Mouse (Mus musculus): ENCODE data around the gene Cep78.
A peak's percentile ranks its signal among the peaks of the same experiment; 100 is the strongest.

Gene Cep78

DNA sequence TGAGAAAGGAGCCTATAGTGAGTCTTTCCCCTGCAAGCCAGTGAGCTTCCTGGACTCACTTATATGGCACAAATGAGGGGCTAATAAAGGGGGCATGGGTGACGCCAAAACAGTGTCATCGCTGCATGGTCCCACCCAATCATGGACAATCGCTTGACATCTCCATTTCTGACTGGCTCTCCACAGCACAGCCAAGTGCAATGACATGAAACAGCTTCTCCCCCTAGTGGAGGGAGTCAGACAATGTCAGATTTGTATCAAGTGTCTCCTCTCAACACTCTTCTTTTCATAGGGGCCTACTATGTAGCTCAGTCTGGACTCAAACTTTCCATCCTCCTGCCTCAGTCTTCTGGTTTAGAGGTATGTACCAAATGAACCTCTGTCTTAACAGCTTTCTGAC lies 19.7 kb downstream of the Cep78 start:
- DNase-seq (ENCODE audit: low spot score in 2 of 2) = peak; percentile 38 to 51

- no peak for DNase-seq (ENCODE audit: low spot score in 2 of 2)
These were observed 20.3 kb downstream of the Cep78 start for GRCm38 (mm10) chr19:15964533-15964932.

DNA sequence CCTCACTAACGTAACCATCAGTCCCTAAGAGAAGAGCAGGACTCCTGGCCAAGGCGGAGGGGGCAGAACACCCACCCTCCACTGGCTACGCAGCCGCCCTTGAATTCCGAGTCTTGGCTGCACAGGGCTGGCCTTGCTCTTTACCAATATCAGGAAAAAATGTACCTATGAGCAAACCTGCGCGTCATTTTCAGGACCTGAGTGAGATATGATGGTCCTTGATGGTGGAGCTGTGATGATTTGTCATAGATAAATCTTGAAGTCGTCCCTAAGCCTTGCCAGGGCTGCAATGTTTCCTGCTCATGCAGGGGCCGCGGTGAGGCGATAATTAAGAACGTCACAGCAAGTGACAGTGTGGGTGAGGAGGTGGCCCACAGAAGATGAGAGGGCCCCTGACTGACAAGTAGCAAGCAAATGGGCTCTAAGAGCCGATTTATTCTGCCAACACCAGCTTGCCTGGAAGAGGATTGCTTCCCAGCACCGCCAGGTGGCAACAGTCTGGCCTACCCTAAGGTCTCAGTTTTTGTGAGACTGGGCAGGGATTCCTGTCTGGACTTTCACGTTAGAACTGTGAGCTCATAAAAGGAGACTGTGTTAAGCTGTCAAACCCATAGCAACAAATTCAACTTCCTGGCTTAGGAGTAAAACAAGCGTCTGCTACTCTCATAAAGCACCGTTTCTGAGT lies 21.6 kb downstream of the Cep78 start:
- no peak for DNase-seq (ENCODE audit: low spot score in 2 of 2)

DNA sequence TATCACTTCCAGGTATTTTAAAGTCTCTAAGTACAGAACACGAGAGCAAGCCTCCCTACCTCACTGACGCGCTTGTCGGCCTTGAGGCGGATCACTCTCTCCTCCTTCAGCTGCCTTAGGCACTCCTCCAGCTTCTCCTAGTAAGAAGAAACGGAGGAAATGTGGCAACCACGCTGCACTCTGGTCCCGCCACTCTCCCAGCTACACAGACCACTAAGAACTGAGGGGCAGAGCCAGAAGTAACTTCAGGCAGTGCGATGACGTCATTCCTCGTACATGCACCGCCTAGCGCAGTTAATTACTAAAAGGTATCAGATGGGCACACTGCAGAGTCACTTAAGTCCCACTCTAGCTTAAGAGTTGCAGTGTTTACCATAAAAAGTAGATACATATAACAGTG lies 22.5 kb downstream of the Cep78 start:
- DNase-seq (ENCODE audit: low spot score in 2 of 2) = no peak

DNA sequence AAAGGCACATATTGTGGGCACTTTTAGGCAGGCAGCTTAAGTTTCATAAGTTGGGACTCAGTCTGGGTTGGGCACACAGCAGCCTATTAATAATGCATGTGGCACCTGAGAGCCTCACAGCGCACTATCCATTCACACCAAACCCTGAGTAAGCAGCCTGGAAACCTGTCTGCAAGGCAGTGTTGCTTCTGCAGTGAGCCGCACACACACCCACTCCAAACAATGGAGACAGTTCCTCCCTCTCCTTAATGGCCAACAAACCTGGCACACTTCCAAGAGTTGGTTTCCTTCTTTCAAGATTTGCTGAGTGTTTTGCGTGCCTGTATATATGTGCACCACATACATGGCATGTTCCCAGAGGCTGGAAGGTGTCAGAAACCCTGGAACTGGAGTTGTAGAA lies 34.6 kb downstream of the Cep78 start:
- peak in 1 of 2 experiments; percentile 31 for DNase-seq (ENCODE audit: low spot score in 2 of 2)

DNA sequence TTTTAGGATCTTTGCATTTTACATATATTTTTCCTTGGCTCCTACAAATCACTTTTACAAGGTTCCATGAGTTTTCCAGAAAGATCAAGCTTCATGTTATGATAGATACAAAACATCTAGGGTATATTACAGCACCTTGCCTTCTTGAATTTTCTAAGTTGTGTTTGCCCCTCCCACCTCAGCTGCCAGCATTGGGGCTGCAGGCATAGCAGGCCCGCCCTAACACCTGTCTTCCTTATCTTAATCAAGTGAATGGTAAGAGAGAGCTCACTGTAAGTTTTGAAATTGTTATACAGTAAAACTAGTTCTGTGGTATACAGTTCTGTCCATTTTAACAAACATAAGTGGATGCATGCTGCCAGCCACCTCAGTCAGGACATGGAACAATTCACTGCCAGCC lies 35.9 kb downstream of the Cep78 start:
- no peak for DNase-seq (ENCODE audit: low spot score in 2 of 2)

DNA sequence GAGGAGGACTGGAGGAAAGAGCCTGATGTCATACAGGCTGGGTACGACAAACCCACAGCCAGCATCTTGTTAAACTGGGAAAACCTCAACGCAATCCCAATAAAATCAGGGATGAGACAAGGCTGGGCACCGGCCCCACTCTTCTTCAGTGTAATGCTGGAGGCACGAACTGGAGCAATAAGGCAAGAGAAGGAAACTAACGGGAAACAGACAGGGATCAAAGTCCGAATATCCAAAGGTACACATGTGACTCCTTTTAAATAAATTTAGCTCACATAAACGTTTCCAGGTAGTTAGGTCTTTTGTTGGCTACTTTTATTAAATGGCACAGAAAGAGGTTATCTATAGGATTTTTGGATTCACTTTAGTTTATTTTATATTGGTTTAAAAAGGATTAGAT lies 36.4 kb downstream of the Cep78 start:
- no peak for DNase-seq (ENCODE audit: low spot score in 2 of 2)

GRCm38 (mm10) chr19:15947237-15947636 lies 37.6 kb downstream of the Cep78 start, which contains the start of gene Psat1:
Gene Psat1, minus strand, starts transcription at chr19:15947337.
- no peak for DNase-seq (ENCODE audit: low spot score in 2 of 2)

- DNase-seq (ENCODE audit: low spot score in 2 of 2) = peak; percentile 15 to 37
These were observed 38.1 kb downstream of the Cep78 start for GRCm38 (mm10) chr19:15946663-15947062.

DNA sequence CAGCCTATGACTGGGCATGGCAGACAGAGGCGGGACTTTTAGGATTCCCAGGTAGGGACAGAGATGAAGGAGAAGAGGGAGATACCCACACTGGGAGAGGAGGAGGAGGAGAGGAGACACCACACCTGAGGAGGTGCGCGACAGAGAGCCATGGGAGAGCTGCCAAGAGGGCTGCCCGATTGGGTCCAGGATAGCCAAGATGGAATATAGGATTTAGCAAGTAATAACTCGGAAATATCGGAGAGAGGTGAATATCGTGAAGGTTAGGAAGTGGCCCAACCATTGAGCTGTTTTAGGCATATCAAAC lies 41.7 kb downstream of the Cep78 start:
- no peak for DNase-seq (ENCODE audit: low spot score in 2 of 2)

DNA sequence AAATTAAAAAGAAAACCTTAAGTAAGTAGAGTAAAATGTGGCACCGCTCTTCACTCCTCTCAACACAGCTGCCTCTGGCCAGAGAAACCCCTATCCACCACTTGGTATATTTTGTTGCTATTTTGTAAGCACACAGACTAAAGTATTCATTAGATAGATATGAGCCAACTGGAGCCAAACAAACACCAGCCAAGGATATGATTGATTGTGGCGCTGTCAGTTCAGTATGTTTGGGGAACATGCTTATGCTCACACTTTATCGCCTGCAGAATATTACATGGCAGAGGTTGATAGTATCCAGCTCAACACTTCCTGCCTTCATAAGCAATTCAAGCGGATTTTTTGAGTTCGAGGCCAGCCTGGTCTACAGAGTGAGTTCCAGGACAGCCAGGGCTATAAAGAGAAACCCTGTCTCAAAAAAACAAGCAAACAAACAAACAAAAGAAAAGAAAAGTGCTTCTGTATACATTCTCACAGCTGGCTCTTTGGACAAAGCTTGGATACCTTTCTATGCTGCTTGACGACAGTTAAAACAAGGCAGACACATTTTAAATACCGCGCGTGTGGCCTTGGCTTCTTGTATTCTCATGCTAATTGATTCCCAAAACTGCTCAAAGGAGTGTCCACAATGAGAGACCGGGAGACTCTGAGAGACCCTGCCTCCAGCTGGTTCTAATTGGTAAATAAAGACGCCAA lies 42.2 kb downstream of the Cep78 start:
- no peak for DNase-seq (ENCODE audit: low spot score in 2 of 2)

DNA sequence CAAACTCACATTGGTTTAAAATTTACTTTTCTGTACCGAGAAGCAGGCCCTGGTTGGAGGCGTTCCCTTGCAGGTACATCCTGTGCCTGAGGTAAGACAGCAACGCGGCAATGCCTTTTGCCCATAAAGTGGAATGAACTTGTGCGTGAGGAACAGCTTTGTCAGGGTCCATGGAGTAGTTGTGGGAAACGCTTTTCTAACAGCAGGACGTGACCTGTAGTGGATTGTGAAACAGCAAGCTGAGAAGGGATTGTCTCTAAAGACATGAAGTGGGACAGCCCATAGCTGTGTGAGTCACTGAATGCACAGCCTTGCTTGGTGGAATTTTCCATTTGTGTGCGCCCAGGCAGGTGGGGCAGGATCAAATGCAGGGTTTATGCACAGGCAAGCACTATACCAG lies 43.4 kb downstream of the Cep78 start:
- no peak for DNase-seq (ENCODE audit: low spot score in 2 of 2)

DNA sequence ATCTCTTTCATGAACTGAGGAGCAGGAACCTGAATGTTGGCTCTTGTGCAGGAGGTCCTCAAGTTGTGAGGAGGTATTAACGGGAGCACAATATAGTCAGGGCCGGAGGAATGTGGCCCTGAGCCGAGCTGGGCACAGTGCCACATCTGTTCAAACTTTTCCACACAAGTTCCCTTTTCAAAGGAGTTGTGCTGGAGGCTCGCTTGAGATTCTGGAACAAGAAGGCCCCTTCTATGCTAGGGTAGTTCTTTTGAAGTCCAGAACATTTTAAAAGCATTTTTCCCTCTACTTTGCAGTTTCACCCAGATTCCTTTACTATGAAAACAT lies 59.1 kb downstream of the Cep78 start:
- DNase-seq (ENCODE audit: low spot score in 2 of 2) = peak; percentile 50 to 70

DNA sequence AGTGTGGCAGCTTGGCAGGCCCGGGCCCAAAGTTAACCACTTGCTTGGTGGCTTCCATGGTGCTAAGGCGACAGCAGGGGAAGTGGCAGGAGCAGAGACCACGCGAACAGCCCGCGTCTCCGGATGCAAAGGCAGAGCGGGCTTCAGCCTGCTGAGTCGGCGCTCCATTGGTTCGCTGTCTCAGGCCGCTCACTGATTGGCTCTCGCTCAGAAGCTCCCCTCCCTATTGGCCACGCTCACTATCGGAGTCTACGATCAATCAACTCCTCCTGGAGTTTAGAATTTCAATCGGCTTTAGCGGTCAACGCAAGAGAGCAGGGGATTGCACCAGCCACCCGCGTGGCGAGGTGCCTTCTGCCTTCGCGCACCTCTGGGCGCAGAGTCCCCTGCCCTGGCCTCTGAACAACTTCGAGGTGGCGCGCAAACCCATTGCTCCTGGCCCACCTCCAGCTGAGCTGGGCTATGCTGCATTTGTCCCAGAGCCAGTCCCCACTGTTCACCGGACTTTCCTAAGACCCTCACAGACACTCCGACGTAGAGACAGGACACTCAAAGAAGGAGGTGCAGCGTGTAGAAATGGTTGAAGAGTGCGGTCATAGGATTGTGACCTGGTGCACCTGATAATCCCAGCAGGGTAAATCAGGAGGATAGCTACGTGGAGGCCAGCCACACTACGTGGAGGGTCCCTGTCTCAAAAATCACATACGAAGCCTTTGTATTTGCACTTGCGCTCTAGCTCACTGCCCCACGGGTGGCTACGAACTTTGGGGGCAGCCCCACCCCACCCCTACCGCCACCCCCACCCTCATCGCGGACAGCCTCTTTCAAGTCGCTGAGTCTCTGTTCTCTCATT lies 59.7 kb downstream of the Cep78 start:
- DNase-seq (ENCODE audit: low spot score in 2 of 2) = peak; percentile 84 to 90

GRCm38 (mm10) chr19:15924181-15924865 lies 60.5 kb downstream of the Cep78 start:
- DNase-seq (ENCODE audit: low spot score in 2 of 2) = peak; percentile 69 to 73

DNA sequence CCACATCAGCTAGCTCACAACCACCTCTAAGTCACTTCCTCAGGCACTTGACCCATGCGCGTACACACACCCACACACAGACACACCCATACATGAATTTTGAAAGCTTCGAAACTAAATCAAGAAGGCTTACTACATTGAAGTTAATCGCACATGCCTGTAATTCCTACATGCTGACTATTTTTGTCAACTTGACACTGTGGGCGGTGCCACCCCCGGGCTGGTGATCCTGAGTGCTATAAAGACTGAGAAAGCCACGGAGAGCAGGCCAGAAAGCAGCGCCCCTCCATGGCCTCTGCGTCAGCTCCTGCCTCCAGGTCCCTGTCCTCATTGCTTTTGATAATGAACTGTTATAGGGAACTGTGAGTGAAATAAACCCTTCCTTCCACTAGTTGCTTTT lies 61.4 kb downstream of the Cep78 start:
- DNase-seq (ENCODE audit: low spot score in 2 of 2) = peak in 1 of 2 experiments; percentile 11

DNA sequence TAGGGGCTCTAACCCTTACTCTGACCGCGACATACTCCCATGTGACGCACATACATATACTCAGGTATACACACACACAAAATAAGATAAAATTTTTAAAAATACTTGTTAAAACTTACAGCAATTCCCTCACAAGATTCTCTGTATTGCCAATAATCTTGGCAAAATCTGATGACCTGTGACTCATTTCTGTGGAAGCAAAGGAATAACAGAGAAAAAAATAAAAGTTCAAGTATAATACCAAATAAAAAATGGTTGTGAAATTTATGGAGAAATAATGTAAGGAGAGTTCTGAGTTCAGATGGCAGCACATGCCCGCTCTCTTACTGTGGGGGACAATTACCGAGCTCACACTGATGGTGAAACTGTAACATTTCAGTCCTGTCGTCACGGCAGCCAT lies 65.5 kb downstream of the Cep78 start:
- no peak for DNase-seq (ENCODE audit: low spot score in 2 of 2)

- no peak for DNase-seq (ENCODE audit: low spot score in 2 of 2)
These were observed 66.7 kb downstream of the Cep78 start for GRCm38 (mm10) chr19:15918111-15918510.

DNA sequence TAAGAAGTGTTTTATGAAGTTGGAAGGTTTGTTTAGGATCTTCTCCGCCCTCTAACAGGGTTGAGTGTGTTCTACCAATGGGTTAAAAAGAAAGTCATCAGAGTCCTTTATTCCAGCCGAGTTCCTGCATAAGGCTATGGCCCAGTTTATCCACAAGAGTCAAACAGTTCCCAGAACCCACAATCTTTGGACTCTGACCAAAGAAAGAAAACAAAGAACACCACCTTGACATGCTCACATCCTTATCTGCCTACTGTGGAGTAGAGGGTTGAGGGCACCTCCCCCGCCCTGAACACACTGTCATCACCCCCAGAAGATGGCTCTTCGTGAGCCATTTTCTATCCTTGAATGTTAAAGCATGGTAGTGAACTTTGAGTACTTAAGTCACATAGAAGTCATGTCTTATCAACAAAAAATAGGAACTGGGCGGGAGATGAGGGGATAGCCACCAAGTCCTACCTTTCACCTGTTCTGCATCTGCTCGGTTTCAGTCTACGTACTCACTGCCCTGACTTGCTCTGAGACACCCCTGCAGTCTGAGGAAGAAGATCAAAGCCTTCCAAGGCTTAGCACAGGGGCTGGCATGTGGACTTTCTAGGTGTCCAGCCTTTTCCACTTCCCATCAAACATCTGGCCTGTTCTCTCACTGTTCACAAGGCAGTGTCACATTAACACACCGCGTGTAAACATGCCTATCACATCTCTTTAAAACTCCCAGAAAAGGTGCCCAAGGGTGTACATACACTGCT lies 71.4 kb downstream of the Cep78 start:
- DNase-seq (ENCODE audit: low spot score in 2 of 2) = no peak

DNA sequence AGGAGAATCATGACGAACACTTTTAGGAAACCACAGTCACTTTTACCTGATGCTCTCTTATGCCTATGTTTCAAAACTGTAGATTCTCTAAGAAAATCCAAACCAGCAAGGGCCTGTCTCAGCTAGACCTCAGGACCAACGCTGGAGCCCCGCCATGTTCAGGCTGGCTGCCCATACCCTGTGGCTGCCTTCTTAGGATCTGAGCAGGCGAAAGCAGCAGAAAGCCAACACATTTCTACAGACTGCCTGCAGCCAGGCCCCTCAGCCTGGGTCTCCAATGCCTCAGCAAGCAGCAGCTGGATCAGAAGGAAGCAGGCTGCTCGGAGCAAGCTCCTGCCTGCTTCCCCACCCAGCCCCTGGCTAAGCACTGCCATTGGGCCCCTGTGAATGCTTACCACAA lies 73.3 kb downstream of the Cep78 start:
- no peak for DNase-seq (ENCODE audit: low spot score in 2 of 2)

DNA sequence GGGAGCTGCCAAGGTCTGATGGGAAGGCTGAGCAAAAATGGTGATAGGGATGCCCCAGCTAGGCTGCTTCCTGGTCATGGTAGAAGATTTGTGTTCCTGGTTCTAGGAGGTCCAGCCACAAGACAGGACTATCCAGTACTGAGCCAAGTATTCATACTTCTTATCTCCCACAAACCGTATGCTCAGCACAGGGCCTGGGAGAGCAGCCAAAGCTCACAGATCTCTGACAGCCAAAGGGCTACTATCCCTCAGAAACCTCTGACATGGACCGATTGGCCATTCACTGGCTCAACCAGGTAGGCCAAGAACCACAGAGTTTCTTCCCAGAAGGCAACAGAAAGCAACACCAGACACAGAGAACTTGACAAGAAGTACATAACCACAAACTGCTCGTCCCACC lies 73.8 kb downstream of the Cep78 start:
- no peak for DNase-seq (ENCODE audit: low spot score in 2 of 2)

GRCm38 (mm10) chr19:15910488-15910887 lies 74.3 kb downstream of the Cep78 start:
- no peak for DNase-seq (ENCODE audit: low spot score in 2 of 2)
